Mouse (Mus musculus): ENCODE data around the gene Pde2a.

Gene Pde2a

GRCm38 (mm10) chr7:101421529-101421928, at the start of gene Pde2a:
Pde2a (plus strand) TSS chr7:101421691.
- no peak for DNase-seq (ENCODE audit: low spot score)

- DNase-seq (ENCODE audit: low spot score) = no peak
Measured at GRCm38 (mm10) chr7:101373082-101373481, 48.4 kb upstream of the Pde2a start.

DNA sequence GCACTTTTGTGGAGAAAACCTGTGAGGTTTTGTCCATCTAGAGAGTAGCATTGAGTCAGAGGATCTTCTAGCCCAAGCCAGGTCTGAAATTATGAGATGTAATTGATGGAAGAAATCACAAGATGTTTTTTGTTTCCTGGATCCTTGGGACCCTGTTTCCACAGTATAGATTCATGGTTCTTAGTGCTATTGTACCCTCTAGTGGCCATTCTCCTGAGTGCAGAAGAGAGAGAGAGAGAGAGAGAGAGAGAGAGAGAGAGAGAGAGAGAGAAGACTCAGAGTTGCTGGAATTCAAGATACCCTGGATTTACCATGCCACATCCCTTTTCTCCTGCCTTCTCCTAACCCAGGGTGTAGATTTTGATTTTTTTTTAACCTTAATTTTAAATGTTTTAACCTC, 47.3 kb upstream of the Pde2a start:
- peak; percentile 68 for DNase-seq (ENCODE audit: low spot score)

DNA sequence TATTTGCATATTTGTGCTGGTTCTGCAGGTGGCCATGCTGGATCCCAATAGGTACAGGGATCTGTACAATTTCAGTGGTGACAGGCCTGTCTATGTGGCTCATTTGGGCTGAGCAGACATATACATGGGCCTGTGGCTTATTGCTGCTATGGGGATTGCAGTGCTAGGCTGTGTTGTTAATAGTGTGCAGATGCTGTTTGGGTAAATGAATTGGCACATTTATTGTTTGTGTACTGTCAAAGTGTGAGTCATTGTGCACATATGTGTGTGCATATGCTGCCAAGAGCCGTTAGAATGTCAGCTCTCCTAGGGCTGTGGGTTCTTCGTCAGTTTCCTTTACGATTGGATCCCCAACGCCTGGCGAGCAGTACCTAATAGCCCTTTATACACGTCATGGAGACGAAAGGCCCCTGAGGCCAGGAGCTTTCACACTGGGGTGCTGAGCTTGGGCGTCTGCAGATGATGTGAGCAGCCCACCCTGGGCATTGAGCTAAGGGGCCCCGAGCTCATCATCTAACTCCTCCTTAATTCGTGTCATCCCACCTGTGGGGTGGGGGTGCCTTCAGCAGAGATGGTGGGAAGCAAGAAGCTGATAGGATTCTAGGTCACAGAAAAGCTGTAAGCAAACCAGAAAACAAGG, 44.7 kb upstream of the Pde2a start:
- DNase-seq (ENCODE audit: low spot score) = peak; percentile 41

GRCm38 (mm10) chr7:101377741-101378262, 43.7 kb upstream of the Pde2a start:
- DNase-seq (ENCODE audit: low spot score) = no peak

DNA sequence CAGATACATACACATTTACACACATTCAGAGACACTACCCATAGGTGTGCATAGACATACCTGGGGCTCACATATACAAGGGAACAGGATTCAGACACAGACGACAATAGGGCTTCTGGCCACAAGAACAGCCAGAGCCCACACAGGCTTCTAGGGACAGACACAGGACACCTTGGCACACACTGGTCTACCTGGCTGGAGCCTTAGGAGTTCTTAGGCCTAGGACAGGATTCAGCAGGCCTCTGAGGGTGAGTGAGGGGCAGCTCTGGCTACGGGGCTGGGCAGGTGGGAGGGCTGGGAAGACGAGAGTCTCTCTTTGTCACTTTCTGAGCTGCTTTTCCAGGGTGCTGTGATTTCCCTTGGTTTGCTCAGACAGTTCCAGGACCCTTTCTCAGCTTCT, 43.2 kb upstream of the Pde2a start:
- no peak for DNase-seq (ENCODE audit: low spot score)

- no peak for DNase-seq (ENCODE audit: low spot score)
Measured at GRCm38 (mm10) chr7:101378796-101379465, 42.6 kb upstream of the Pde2a start.

GRCm38 (mm10) chr7:101379732-101380131, 41.8 kb upstream of the Pde2a start:
- no peak for DNase-seq (ENCODE audit: low spot score)

DNA sequence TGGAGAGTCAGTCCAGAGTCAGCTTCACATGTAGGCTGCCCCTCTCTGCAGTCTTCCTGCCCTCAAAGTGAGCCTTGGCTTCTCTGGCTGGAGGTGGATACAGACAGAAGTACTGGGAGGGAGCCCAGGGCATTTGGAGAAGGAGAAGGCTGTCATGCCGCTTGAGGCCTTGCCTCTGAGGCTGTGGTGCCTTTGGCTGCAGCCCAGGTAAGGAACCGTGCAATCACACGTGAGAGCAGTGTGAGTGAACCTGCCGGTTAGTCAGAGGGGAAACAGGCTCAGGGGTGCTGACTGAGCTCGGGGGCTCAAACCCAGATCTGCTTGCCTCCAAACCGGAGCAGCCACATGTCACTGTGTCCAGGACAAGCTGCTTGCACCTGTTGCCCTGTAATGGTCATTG, 40.0 kb upstream of the Pde2a start:
- no peak for DNase-seq (ENCODE audit: low spot score)

DNA sequence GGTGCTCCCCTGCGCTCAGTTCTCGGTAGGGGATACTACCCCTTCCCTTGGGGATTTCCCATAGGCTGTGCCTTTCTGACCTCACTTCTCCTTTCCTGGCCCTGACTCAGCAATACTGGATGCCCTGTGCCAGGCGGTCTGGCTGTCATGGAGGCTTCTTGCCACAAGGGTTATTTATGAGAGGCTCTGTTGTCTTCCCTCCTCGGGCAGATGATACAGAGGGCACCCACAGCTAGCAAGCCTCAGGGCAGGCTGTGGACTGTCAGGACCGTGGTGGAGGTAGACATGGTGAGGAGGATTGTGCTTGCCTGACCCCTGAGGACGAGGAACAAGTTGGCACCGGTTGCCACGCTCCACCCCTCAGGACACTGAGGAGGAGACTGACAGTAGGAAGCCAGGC, 39.1 kb upstream of the Pde2a start:
- peak; percentile 55 for DNase-seq (ENCODE audit: low spot score)

DNA sequence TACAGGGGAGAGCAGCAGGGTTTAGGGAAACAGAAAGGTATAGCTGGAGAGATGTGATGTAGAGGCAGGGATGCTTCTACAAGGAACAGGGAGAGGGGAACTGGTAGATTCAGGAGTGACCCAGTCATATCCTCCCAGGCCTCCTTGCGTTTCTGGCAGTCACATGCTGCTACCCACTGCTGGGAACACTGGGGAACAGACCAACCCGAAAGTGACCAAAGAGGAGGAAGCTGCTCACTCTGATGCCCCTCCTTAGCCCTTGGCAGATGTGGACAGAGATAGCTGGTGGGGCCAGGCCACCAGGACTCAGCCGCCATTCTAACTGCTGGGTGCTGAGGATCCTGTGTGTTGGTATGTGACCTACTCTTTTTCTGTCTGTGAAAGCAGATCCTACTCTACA, 37.7 kb upstream of the Pde2a start:
- no peak for DNase-seq (ENCODE audit: low spot score)

DNA sequence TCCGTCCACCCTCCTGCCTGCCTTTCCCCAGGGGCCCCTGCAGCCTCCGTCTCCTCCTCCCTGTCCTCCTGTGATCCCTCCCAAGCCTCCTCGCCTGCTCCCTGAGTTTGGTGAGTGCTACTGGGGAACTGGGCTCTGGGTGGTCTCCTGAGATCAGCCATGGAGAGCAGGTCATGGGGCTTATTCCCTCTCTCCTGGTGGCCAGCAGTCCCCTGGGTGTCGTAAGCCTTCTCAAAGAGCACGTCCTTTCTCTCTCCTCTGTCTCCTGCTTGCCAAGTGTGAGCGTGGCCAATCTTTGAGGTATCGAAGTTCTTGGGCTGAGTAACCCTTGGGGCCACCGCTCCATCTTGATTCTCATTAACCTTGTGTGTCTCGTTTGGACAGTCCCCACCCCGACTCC, 36.6 kb upstream of the Pde2a start:
- DNase-seq (ENCODE audit: low spot score) = no peak

GRCm38 (mm10) chr7:101385331-101385733, 36.2 kb upstream of the Pde2a start:
- no peak for DNase-seq (ENCODE audit: low spot score)

GRCm38 (mm10) chr7:101385866-101386452, 35.5 kb upstream of the Pde2a start:
- DNase-seq (ENCODE audit: low spot score) = no peak

DNA sequence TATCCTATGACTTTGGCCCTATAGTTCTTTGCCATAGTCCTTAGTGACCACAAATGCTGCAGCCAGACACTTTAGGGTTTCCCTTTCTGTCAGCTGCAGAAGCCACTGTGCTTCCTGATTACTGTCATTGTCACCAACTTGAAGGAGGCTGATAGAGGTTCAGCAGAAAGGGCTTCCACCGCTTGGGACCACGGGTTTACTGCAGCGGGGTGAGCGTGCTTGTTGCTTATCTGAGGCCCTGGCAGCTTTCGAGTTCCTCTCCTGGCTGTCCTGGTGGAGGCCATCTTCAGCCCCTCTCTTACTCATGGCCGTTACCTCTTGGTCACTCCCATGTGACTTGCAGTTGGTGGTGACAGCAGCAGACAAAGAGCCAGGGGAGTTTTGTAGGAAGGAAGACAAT, 32.2 kb upstream of the Pde2a start:
- DNase-seq (ENCODE audit: low spot score) = no peak

GRCm38 (mm10) chr7:101391909-101392479, 29.5 kb upstream of the Pde2a start:
- DNase-seq (ENCODE audit: low spot score) = no peak

GRCm38 (mm10) chr7:101393015-101393414, 28.5 kb upstream of the Pde2a start:
- DNase-seq (ENCODE audit: low spot score) = no peak

DNA sequence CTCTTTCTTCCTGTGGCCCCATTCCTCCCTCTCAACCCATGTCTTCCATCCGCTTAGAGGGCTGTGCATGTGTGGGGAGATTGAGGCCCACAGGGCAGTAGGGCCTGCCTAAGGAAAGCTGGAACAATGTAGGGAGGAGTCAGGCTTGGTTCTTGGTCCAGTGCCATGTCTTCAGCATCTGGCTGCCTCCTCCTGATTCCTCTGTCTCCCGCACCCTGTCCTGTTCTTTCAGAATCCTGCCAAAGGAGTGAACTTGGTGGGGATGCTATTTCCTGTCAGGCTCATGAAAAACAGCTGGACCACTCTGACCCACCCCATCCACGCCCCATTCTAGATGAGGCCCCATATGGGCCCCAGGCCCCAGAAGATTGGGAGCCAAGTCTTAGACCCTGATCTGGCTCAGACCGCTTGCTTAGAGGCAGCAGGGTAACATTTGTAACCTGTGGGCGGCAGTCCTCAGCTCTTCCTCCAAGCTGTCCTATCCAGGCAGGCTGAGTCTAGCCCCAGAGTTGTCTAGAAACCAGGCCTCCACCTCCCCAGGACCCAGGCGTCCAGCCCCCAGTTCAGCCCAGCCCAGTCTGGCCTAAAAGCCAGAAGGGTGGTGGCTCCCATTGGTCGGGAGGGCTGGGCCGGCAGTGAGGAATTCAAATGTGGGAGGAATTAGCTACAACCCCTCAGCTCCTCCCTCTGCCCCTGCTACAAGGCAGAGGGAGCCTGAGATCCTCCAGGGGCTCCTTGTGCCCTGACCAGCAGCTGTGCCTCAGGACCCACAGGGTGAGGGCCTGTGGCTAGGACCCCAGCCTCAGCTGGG, 27.6 kb upstream of the Pde2a start:
- DNase-seq (ENCODE audit: low spot score) = no peak

- DNase-seq (ENCODE audit: low spot score) = no peak
Measured at GRCm38 (mm10) chr7:101394569-101394968, 26.9 kb upstream of the Pde2a start.

DNA sequence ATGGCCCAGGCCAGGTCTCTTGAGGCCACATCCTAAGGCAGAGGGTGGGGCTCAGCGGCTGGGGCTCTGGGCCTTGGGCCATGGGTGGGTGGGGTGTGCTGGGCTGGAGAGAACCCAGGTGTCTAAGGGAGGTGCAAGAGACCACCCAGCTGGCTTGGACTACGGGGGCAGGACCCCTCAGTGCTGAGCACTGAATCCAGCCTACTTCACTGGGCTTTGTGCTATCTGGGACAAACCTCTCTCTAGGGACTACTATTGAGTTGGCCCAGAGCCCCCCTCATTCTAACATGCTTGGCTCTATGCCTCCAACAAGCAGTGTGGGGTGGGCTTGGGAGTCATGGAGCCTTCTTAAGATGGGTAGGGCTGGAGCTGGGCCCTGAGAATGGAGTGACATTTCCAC, 26.0 kb upstream of the Pde2a start:
- no peak for DNase-seq (ENCODE audit: low spot score)

DNA sequence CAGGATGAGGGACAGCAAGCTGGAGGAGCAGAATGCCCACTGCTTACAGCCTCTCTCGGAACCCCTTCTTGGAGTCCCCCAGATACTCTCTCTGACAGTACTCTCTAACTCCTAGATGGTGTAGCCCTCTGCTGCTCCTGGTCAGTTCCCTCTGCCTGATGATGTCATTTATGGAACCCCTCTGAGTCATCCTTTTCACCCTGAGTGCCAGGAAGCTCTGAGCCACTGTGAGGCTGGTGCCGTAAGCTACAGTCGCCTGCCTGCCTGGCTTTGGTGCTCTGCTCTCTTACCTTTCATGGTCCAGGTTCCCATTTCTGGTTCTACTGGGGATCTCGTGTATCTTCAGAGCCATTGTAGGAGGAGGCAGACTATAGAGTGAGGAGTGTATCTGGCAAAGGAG, 24.3 kb upstream of the Pde2a start:
- DNase-seq (ENCODE audit: low spot score) = no peak

GRCm38 (mm10) chr7:101401510-101401909, 20.0 kb upstream of the Pde2a start:
- no peak for DNase-seq (ENCODE audit: low spot score)
